Mouse (Mus musculus): ENCODE results near the gene Kctd17.
A peak's percentile ranks its signal among the peaks of the same experiment; 100 is the strongest.

Kctd17 gene

GRCm38 (mm10) chr15:78447746-78448535 lies 19.6 kb downstream of the Kctd17 start:
- DNase-seq (ENCODE audit: low spot score) = peak; percentile 98

- no peak for DNase-seq (ENCODE audit: low spot score)
Measured at GRCm38 (mm10) chr15:78449131-78449530, 20.8 kb downstream of the Kctd17 start.

- peak; percentile 71 for DNase-seq (ENCODE audit: low spot score)
Measured at GRCm38 (mm10) chr15:78449694-78450418, 21.5 kb downstream of the Kctd17 start.

GRCm38 (mm10) chr15:78450419-78450768 lies 22.0 kb downstream of the Kctd17 start:
- no peak for DNase-seq (ENCODE audit: low spot score)

GRCm38 (mm10) chr15:78451201-78451600 lies 22.8 kb downstream of the Kctd17 start:
- DNase-seq (ENCODE audit: low spot score) = no peak

GRCm38 (mm10) chr15:78452929-78453328 lies 24.6 kb downstream of the Kctd17 start:
- DNase-seq (ENCODE audit: low spot score) = no peak

GRCm38 (mm10) chr15:78455168-78455567 lies 26.8 kb downstream of the Kctd17 start:
- DNase-seq (ENCODE audit: low spot score) = no peak

GRCm38 (mm10) chr15:78456051-78456450 lies 27.7 kb downstream of the Kctd17 start:
- no peak for DNase-seq (ENCODE audit: low spot score)

GRCm38 (mm10) chr15:78457193-78457592 lies 28.8 kb downstream of the Kctd17 start:
- DNase-seq (ENCODE audit: low spot score) = no peak

- DNase-seq (ENCODE audit: low spot score) = no peak
Measured at GRCm38 (mm10) chr15:78462981-78463380, 34.6 kb downstream of the Kctd17 start.

- peak; percentile 36 for DNase-seq (ENCODE audit: low spot score)
Measured at GRCm38 (mm10) chr15:78466809-78467208, 38.4 kb downstream of the Kctd17 start.

GRCm38 (mm10) chr15:78467570-78467969 lies 39.2 kb downstream of the Kctd17 start:
- DNase-seq (ENCODE audit: low spot score) = no peak

GRCm38 (mm10) chr15:78468379-78468937 lies 40.1 kb downstream of the Kctd17 start, which contains the start of gene Tmprss6:
Gene Tmprss6, minus strand, starts transcription at chr15:78468634.
- DNase-seq (ENCODE audit: low spot score) = no peak

- DNase-seq (ENCODE audit: low spot score) = no peak
Measured at GRCm38 (mm10) chr15:78470495-78471276, 42.3 kb downstream of the Kctd17 start.

- no peak for DNase-seq (ENCODE audit: low spot score)
Measured at GRCm38 (mm10) chr15:78471902-78472301, 43.5 kb downstream of the Kctd17 start.

GRCm38 (mm10) chr15:78473442-78473841 lies 45.1 kb downstream of the Kctd17 start:
- no peak for DNase-seq (ENCODE audit: low spot score)

- no peak for DNase-seq (ENCODE audit: low spot score)
Measured at GRCm38 (mm10) chr15:78475604-78476031, 47.3 kb downstream of the Kctd17 start.

GRCm38 (mm10) chr15:78476878-78477277 lies 48.5 kb downstream of the Kctd17 start:
- no peak for DNase-seq (ENCODE audit: low spot score)

GRCm38 (mm10) chr15:78478073-78478472 lies 49.7 kb downstream of the Kctd17 start:
- no peak for DNase-seq (ENCODE audit: low spot score)

- DNase-seq (ENCODE audit: low spot score) = no peak
Measured at GRCm38 (mm10) chr15:78479470-78479869, 51.1 kb downstream of the Kctd17 start.

GRCm38 (mm10) chr15:78480111-78480510 lies 51.7 kb downstream of the Kctd17 start:
- peak; percentile 10 for DNase-seq (ENCODE audit: low spot score)

- no peak for DNase-seq (ENCODE audit: low spot score)
Measured at GRCm38 (mm10) chr15:78480991-78481390, 52.6 kb downstream of the Kctd17 start.
